In the genomic region with DNA sequence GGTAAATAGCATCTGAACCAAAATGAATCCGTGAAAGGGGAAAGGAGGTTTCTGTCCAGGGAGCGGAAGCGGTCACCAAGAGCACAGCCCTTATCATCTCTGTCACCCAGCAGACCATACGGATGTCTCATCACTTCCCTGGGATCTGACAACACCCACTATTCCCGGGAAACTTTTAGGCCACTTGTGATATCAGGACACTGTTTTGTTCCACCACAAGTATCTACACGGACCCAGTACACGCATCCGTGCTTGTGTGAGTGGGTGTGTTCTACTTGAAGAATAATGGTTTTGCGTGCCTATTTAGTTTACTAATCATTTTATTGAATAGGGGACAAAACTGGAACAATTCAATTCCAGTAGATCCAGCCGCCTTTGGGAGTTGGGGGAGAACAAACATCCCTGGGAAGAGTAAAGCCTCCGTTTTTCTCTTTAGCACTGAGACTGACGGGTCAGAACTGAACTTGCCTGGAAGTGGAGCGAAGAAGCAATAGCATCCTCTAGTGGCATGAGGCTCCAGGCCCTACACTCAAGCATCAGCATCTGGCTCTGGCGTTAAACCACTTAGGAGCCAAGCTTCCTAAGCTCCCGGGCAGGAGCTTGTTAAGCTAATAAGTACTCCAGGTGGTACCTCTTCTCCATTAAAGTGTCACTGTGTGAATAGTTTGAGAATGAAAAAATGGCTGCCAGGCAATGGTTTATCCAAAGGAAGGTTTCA, we compare ENCODE assay signal across 9 mouse cellular contexts. TPM values are rescaled to one million over a fixed set of nuclear protein-coding genes. Genes with fewer than 3 reads are reported as not detected.
DNase-seq lines count a peak whose midpoint lies in the region; ATAC-seq and TF ChIP-seq lines count a peak whose summit lies in the region.
"Had no signal": no experiment of that assay in that cellular context is flagged by ENCODE, and none has a peak within 500 bp of the region (broad histone marks: within the 10 kb centered on the region; RNA-seq: fewer than 3 reads in every experiment).

No protein-coding gene starts in this region.

- H3K9me3 ChIP-seq in heart, embryonic 14.5 days (ENCODE audit: control insufficient read depth, low read length), result 0 out of 2 replicates have a peak, but pooled peaks cover 5% of the 10 kb centered on the region
- H3K9me3 ChIP-seq: neural tube, embryonic 12.5 days had no signal

- H3K36me3 ChIP-seq in heart, embryonic 14.5 days (ENCODE audit: control insufficient read depth, insufficient read depth, low read length), result no peaks in the 10 kb centered on the region
- H3K36me3 ChIP-seq: neural tube, embryonic 12.5 days had no signal

- no peaks in the 10 kb centered on the region for H3K27me3 ChIP-seq in heart, embryonic 14.5 days (ENCODE audit: control insufficient read depth, insufficient read depth, low read length)
- H3K27me3 ChIP-seq: neural tube, embryonic 12.5 days had no signal

- peak; percentile 47 for DNase-seq in urinary bladder, postnatal 14 days (ENCODE audit: low spot score)
- no peak for DNase-seq in urinary bladder, postnatal 10 days (ENCODE audit: low spot score)
- DNase-seq in embryo, embryonic 9.5 days (ENCODE audit: extremely low spot score), result peak; percentile 35
- peak; percentile 42 to 68 for DNase-seq in kidney, postnatal 36 days
- no peak for DNase-seq in lung, adult 2 months
- DNase-seq in right cerebral cortex, postnatal 36 days (ENCODE audit: low spot score in 2 of 2), result peak; percentile 36 to 39
- no peak for DNase-seq in c-Kit-positive CD71-positive TER-119-positive erythroid progenitor cells, embryonic 14.5 days (ENCODE audit: low spot score)

- H3K4me2 ChIP-seq in heart, embryonic 14.5 days (ENCODE audit: low read length), result peak overlapping the region; percentile 48
- H3K4me2 ChIP-seq: neural tube, embryonic 12.5 days had no signal

- TF ChIP-seq POLR2A in lung, adult 2 months (IDR thresholded peaks at IDR 0.05; ENCODE audit: borderline replicate concordance, extremely low read depth, low read depth, low read length), result no peak

- H3K4me1 ChIP-seq in heart, embryonic 14.5 days (ENCODE audit: control insufficient read depth in 2 of 2, insufficient read depth in 2 of 2, low read length in 2 of 2), result no peaks in the 10 kb centered on the region
- H3K4me1 ChIP-seq in lung, adult 2 months (ENCODE audit: control insufficient read depth, insufficient read depth, low read length), result no peaks in the 10 kb centered on the region; the same call in 1 of the 2 replicates
- H3K4me1 ChIP-seq: neural tube, embryonic 12.5 days had no signal

- H3K9ac ChIP-seq in heart, embryonic 14.5 days (ENCODE audit: low read length), result no peak overlapping the region
- H3K9ac ChIP-seq: neural tube, embryonic 12.5 days had no signal

- TF ChIP-seq CTCF in lung, adult 2 months (IDR thresholded peaks at IDR 0.05; ENCODE audit: insufficient read depth, low read length), result peak; percentile 73

- H3K27ac ChIP-seq in heart, embryonic 14.5 days (replicated peaks in 1 of 2; ENCODE audit: control insufficient read depth in 1 of 2, insufficient read depth in 1 of 2, low read depth in 2 of 2, low read length in 2 of 2), result no peak overlapping the region
- H3K27ac ChIP-seq: neural tube, embryonic 12.5 days had no signal

- no peak overlapping the region for H3K4me3 ChIP-seq in heart, embryonic 14.5 days (ENCODE audit: control insufficient read depth in 1 of 2, insufficient read depth in 1 of 2, low read depth in 1 of 2, low read length in 2 of 2)
- H3K4me3 ChIP-seq in lung, adult 2 months (replicated peaks; ENCODE audit: extremely low read depth, low read depth, low read length), result no peak overlapping the region
- H3K4me3 ChIP-seq: neural tube, embryonic 12.5 days had no signal

- WGBS in heart, embryonic 14.5 days, result 24% methylated on average over 15 of the region's 15 CpGs
- 44% methylated on average over 15 of the region's 15 CpGs for WGBS in lung, adult 2 months

- ATAC-seq in heart, embryonic 14.5 days (ENCODE audit: insufficient number of reproducible peaks, insufficient read depth, low FRiP score, low read depth), result no peak

RNA-seq across cellular contexts. Expression of a gene that starts 5.4 kb away (rescaled TPM):
- 0.12 TPM in 1 of 2 replicates, not detected in the other for polyA plus RNA-seq in heart, embryonic 14.5 days (2014; fragmentation: Nextera tagmentation; extraction: Ambion mirVana)
- polyA plus RNA-seq in lung, adult 2 months (2012; rRNA removed), result 36.2 and 39.7 TPM in 2 replicates

RNA-seq across cellular contexts. Expression of a gene that starts 39.4 kb away (rescaled TPM):
- 1.9 and 3.6 TPM in 2 replicates for polyA plus RNA-seq in heart, embryonic 14.5 days (2014; fragmentation: Nextera tagmentation; extraction: Ambion mirVana)
- polyA plus RNA-seq in lung, adult 2 months (2012; rRNA removed), result 3.1 and 3.3 TPM in 2 replicates

RNA-seq across cellular contexts. Expression of a gene that starts 47.5 kb away (rescaled TPM):
- polyA plus RNA-seq in heart, embryonic 14.5 days (2014; fragmentation: Nextera tagmentation; extraction: Ambion mirVana), result 480 and 512 TPM in 2 replicates
- polyA plus RNA-seq in lung, adult 2 months (2012; rRNA removed), result 611 and 778 TPM in 2 replicates

Comparison
In these comparisons a context has a peak if more than half of its experiments do, and no peak if none do; other contexts are left out.
1. DNase-seq: peak in urinary bladder, postnatal 14 days (single experiment), embryo, embryonic 9.5 days (single experiment), kidney, postnatal 36 days (2 of 2) and right cerebral cortex, postnatal 36 days (2 of 2); none in urinary bladder, postnatal 10 days (single experiment), lung, adult 2 months (single experiment) and c-Kit-positive CD71-positive TER-119-positive erythroid progenitor cells, embryonic 14.5 days (single experiment).
2. RNA of a gene that starts 5.4 kb away (polyA plus RNA-seq): 36.2 to 39.7 TPM in lung, adult 2 months; 0.12 TPM in heart, embryonic 14.5 days; every median in the first group is over 10 times any median in the second.